Mouse (Mus musculus) T-helper 1 cell (primary cell): ENCODE measurements around the gene Arl1.
"Not testable (repeated sequence)": the region's sequence is repeated elsewhere in the genome, so short reads cannot be mapped to it uniquely, and the experiment has no call there.

ENCODE experiments used
- in situ Hi-C: fragments of 300-600 bp; cut with MboI, MseI; formaldehyde crosslinking; loops from one replicate; pipeline ENCODE4 v1.15.1; 2025; ENCODE audit warnings: high pct_unique_total_duplicates

Gene Arl1

DNA sequence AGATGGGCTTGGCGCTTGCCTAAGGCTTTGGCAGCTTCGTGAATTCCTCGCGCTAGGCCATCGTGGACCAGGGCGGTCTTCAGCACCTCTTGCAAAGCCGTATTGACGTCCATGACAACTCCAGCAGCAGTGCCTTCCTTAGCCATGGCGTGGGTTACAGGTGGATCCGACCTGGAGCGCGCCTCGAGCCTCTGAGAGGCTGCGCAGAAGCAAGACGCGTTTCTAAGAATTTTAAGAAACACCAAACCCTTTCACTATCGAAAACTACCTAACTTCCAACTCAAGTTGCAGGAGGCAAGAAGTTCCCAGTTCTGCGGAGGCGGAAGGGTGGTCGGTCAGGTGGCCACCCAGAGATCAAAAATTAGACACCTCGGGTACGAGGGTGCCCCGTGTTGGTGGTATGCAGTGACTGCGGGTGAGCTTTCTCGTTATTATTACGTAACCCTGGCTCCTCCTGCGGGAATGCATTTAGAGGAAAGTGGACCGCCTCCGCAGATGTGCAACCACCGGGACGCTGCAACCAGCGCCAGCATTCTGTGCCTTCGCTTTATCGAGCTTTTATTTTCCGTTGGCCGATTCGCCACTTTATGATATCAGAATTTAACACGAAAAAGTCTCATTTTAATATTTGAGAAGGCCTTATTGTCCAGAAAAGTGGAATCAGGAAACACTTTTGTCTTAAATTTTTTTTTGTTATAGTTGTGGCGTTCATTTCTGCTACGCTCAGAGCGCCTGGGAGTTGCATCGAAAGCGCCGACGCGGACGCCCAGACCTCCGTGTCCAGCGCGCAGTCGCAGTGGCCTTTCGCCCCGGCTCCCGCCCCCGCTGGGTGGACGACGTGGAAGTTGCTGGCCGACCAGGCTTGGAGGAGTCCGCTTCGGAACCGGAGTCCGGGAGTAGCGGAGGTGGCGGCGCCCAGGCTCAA lies at the start of gene Arl1:
TSS of gene Arl1 (plus strand) at position 288 of the 925 bp plus-strand sequence.
- in situ Hi-C loops: no loop called here

DNA sequence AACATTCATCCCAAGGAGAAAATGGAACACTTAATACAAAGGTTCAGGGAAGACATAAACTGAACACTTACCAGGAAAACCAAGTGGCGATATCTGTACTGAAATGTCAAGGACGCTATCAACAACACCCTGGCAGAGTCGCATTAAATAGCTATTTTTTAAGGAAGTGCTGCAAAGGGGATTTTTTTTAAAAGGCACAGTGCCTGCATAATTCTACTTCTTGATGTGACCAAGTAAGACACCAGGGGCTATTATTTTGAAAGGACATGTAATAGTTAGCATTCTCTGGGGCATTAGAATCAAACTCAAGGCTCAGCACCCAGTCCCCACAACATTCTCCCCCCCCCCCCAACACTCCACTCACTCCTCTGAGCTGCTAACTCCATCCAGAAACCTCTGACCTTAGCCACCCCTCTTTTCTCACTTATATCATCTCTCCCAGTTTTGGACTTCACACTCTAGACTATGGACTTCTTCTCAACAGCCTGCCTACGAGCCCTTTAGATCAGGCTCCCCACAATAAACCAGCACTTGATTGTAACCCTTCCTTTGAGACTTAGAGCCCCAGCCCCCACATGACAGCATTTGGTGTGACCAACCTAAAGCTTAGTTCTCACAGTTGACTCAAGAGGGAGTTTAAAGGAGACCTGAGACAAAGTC lies 47.6 kb upstream of the Arl1 start:
- in situ Hi-C loops: no loop called here

DNA sequence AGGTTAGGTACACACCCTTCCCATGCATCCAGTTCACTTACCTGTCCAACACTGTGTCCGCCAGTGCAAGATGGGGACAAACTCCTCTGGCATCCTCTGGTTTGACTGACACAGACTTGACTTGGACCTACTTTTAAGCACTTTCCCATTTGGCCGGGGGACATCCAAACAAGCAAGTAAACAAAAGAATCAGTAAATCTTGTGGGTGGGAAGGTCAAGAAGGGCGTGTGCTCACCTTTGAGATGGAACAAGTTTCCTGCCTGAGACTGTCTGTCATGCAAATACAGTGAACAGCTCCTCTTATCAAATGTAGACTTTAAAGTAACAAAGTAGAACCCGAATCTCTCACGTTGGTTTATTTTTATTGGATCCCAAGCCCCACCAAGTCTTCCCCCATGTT lies 45.7 kb upstream of the Arl1 start, which contains the start of gene Spic:
TSS of gene Spic (minus strand) at position 91 of the 400 bp plus-strand sequence.
- in situ Hi-C loops: no loop called here

DNA sequence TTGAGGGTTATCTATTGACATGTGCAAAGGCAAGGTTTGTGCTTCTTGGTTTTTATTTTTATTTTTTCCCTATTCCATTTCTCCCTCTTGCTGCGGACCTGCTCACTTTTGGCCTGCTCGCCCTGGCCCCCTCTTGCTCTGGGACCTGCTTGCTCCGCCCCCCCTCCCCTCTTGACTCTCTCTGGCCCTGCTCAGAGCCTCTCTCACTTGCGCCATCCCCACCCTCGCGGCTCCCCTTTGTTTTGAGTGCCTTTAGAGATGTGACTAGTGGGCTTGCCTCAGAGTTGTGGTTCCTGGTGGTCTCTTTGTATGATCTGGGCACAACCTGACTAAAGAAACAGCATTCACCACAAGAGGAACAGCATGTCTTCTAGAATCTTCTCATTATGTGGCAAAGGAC lies 29.7 kb upstream of the Arl1 start:
- in situ Hi-C loops: no loop called here

DNA sequence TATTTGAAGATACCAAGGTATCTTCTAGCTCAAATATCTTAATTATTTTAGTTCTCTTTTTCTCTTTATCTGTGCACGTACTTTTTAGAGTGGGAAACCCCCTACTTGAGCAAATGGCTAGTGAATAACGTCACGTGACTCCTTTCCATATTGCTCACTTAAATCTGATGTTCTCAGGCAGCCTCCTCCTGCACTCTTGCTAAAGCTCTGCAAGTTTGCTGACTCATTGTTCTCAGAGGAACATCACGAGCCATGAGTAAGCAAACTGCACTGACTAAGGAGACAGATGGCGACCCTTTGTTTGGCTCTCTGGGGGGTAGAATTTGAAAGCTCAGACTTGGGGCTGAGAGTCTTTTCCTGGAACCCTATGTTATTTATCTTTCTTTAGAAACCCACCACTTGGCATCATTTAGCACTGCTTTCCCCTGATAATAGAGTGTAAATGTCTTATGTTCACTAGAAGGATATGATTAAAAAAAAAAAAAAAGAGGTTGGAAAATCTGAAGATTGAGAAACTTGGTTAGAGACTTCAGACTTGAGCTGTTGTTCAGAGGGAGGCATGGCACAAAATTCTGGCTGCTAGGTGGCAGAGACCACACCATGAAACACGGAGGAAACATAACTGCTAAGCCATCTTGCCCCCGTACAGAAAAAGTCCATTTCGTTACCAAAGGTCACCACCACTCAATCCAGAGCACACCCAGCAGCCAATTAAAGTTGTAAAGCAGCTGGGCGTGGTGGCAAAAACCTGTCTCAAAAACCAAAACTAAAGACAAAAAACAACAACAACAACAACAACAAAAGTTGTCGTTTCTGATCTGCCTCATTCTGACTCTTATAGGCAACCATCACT lies 21.8 kb upstream of the Arl1 start:
- in situ Hi-C loops: no loop called here

DNA sequence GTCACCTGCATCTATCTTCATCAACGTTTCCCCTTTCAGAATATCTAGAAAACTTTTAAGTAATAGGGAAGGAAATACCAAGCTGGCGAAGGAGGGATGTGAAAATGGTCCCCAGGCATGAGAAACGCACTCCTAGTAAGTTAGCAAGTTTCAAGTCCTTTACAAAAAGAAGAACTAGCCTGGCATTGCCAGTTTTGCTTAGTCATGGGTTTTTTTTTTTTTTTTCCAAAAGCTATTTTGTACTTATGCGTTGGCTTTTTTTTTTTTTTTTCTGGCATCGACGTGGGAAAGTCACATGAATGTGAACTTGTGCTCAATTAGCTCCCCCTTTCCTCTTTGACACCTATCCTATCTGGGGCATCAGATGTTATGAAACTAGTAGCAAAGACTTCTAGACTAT lies 18.3 kb upstream of the Arl1 start:
- in situ Hi-C loops: no loop called here

DNA sequence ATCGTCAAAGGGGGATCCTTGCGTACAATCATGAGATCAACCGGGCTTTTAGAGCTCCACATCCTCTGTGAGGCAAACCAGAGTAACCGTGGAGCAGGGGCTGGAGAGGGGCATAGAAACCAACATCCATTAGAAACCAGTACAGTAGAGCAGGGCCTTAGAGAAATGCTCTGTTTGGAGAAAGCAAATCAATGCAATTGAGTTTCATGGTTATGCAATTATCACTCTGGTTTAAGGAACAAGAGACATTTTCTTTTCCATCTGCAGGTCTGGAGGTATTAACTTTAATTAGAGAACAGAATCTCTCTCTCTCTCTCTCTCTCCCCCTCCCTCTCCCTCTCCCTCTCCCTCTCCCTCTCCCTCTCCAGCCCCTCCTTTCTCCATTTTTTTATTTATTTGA lies 15.9 kb upstream of the Arl1 start:
- in situ Hi-C loops: loop anchor here (5.0 kb wide), 1 partner anchor 287 kb away; no protein-coding TSS in a partner anchor

DNA sequence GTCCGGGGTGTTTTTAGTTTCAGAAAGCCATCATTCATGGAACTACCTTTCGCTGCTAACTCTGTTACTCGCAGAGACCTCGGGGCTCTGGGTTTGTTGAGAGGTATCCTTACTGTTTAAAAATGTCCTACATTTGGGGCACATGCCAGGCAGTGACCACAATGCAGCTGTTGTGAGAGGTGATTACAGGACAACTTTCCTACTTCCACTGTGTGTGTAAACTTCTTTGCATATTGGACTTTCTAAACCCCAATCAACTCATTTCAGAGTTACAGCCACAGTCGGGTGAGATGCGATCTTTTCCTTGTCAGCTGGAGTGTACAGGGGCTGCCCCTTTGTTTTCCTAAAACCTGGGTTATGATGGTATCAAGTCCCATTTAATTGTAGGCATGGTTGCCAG lies 15.0 kb upstream of the Arl1 start:
- in situ Hi-C loops: loop anchor here (5.0 kb wide), 1 partner anchor 288 kb away; no protein-coding TSS in a partner anchor

DNA sequence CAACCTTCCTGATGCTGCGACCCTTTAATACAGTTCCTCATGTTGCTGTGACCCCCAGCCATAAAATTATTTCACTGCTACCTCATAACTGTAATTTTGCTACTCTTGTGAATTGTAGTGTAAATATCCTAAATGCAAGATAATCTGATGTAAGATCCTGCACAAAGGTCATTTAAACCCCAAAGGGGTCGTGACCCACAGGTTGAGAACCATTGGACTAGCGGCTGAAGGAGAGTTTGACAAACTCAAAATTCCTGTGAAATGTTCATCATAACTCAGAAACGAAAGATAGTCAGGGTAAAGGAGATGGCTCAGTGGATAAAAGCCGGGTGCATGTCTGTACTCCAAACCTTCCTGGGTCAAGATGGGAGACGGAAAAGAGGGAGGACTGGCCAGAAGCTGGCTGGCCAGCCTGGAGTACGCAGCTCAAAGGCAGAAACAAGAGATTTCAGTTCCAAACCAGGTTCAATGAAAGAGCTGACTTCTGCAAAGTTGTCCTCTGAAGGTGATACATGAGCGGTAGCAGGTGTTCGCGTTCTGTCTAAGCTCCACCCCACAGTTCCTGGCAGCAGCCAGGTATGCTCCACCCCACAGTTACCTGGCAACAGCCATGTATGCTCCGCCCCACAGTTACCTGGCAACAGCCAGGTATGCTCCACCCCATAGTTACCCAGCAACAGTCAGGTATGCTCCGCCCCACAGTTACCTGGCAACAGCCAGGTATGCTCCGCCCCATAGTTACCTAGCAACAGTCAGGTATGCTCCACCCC lies 13.5 kb upstream of the Arl1 start:
- in situ Hi-C loops: loop anchor here (5.0 kb wide), 1 partner anchor 290 kb away; no protein-coding TSS in a partner anchor

DNA sequence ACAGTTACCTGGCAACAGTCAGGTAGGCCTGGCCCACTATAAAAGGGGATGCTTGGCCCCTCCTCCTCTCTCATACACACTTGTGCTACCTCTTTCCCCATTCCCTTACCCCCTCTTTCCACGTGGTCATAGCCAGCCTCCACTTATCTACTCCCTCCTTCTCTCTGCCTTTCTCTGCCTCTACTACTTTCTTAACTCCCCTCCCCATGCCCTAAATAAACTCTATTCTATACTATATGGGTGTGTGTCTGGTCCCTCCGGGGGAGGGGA lies 13.0 kb upstream of the Arl1 start:
- in situ Hi-C loops: loop anchor here (5.0 kb wide), 1 partner anchor 290 kb away; no protein-coding TSS in a partner anchor

DNA sequence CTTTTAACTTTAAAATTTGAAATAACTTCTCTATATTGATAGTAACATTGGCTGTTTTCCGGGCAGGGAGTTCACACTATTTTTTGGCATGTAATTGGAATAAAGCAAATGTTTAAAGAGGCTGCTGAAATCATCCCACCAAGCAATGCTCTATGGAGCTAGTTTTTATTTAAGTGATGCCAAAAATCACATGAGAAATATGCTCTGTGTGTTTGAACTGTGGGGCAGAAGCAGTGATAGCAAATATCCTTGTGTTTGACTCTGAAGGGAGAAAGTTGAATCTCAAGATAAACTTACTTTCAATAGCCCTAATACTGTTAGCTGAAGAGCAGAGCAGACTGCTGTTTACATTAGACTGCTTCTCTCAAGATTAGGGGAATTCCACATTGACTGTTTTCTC lies 11.0 kb upstream of the Arl1 start:
- in situ Hi-C loops: loop anchor here (5.0 kb wide), 2 partner anchors 172 to 292 kb away; no protein-coding TSS in a partner anchor

DNA sequence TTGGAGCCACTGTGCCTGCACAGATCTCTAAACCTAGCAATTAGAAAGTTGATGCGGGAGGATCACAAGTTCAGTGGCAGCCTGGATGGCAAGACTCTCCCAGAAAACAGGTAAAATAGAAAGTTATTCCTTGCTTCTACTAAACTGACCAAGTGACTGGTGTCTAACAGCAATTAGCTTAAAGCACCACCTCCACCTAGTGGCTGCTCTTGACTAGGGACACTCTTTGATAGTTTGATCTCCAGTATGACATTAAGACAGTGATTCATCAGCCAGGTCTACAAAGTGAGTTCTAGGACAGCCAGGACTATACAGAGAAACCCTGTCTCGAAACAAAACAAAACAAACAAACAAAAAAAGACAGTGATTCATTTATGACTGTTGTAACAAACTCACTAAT lies 5.3 kb upstream of the Arl1 start:
- in situ Hi-C loops: loop anchor here (5.0 kb wide), 1 partner anchor 348 kb away; the partner anchor contains the start of genes Dram1 and Gnptab

DNA sequence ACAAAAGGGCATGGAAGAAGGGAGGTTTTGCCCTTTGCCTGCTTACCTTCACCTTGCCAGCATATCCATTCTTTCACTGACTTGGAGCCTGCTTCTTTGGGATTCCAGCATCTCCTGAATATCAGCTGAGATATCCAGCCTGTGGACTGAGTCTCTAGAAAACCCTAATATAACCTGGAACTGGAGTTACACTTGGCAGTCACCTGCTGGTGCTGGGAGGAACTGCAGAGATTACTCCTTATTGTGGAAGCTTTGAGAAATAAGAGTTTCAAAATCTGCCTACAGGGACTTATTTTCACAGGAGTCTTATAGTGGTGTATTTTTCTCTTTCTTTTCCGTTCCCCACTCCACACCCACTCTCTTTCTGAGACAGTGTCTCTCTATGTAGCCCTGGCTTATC lies 3.5 kb upstream of the Arl1 start:
- in situ Hi-C loops: loop anchor here (5.0 kb wide), 1 partner anchor 350 kb away; the partner anchor contains the start of genes Dram1 and Gnptab

DNA sequence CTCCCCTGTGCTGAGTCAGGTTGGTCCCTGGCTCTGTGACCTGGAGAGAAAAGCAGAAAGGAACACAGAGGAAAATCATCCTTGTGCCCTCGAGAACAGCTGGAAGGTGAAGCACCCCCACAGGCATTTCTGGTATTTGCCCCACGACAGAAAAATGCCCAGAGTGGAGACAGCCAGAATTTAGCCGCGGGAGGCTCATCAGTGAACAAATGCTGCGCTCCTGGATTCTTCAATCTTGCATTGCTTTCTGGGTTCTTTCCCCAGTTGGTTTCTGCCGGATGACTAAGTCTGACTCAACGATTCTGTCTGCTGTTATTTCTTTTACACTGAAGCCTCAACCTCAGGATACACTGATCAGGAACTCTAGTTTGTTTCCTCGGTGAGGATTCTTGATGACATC lies 2.5 kb upstream of the Arl1 start:
- in situ Hi-C loops: loop anchor here (5.0 kb wide), 1 partner anchor 351 kb away; the partner anchor contains the start of genes Dram1 and Gnptab

DNA sequence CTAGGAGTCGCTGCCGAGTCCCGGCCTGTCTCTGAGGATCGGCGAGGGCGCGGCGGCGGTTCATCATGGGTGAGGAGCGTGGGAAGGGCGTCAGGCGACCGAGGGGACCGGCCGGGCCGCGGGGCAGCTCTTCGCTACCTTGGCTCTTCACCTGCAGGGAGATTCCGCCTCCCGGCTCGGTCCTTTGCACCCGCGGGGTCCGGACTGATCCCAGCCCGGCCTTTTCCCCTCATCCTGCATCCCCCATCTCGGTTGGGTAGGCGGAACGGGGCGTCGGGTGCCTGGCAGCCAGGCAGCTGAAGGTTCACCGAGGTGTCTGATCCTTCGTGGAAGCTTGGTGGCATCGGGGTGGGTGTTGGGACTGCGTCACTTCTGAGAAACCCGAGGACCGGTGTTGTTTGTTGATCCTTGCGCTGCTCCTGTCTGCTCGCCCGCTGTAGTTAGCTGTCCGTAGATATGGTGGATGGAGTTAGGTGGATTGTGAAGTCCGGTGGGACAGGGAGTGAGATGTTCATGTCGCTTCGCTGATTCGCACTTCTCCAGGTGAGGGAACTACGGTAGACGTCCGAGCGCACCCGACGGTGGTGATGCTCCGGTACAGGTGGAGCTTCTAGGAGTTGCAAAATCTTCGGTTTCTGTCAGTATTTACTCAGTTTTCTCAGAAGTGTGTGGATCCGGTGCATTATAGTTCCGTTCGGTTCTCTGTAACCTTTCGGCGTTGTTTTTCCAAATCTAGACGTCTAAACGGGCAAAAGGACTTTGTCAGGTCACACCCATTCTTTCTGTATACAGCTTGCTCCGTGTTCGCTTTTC lies 1.0 kb downstream of the Arl1 start:
- in situ Hi-C loops: no loop called here

DNA sequence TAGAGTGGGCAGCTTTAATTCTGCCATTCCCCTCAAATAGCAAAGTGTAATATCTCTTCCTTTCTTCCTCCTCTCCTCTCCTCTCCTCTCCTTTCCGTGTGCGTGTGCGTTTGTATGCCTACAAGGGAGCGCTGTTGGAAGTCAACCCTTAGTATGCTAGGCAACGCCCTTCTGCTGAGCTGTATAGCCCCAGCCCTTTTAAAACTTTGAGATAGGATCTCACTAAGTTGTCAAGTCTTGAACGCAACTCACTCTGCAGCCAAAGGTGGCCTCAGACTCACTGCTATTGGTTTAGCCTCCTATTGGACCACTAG lies 1.6 kb downstream of the Arl1 start:
- in situ Hi-C loops: no loop called here

DNA sequence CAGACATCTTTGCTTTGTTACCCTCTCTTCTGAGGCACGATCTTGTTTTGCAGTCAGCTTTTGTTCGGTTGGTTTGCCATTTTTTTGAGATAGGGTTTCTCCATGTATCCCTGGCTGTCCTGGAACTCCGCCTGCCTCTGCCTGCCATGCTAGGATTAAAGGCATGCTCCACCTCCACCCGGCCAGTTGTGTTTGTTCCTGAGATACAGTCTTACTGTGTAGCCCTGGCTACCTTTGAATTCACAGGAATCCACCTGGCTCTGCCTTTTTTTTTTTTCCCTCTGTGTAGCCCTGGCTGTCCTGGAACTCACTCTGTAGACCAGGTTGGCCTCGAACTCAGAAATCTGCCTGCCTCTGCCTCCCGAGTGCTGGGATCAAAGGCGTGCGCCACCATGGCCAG lies 8.4 kb downstream of the Arl1 start:
- in situ Hi-C loops: not testable (repeated sequence)

DNA sequence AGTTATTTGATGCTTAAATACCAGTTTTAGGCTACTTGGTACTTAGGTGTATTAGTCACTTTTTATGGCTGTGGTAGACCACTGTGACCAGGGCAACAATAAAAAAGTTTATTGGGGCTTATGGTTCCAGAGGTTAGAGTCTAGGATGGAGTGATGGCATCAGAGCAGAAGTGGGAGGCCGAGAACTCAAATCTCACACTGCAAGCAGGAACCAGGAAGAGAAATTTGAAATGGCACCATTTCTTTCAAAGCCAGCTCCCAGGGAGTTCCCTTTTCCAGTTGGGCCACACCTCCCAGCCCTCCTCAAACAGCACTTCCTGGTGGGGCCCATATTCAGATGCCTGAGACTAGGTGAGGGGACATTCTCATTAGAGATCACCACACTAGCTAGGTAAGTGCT lies 9.2 kb downstream of the Arl1 start:
- in situ Hi-C loops: no loop called here

DNA sequence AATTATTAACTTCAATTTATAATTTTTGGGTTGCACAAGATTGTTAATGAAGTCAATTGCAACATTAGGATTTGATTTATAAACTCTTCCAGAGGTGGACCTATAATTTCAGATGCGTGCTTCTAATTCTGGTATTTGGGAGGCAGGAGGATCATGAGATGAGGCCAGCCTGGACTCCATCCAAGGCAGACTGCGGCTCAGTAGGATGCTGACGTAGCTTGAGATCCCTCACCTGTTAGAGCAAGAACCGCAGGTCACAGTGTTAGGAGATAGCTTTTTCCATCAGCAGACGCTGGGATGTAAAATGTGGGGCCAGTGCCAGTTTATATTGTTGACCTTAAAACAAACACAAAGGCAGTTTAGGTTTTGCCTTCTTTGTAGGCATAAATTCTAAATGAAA lies 10.1 kb downstream of the Arl1 start:
- in situ Hi-C loops: no loop called here

DNA sequence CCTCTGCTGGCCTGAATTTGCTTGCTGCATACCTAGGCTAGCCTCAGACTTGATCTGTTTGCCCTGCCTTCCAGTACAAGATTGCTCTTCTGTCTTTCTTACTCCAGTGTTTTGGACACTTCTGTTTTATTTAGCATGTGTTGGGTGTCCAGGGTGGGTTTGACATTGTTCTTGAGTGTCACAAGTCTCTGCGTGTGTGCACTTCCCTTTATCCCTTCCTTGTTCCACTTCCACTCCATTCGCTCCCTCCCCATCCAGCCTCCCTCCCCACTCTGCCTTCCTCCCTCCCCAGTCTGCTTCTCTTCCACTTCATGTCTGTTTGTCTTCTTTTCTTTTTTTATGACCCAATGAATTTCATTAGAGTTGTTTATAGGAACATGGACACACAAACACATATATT lies 10.8 kb downstream of the Arl1 start:
- in situ Hi-C loops: no loop called here
